Mouse (Mus musculus): ENCODE measurements at regions not wholly inside any gene's neighbourhood (a gene's known extent, or its start where the extent isn't known, plus 50 kb on each side); places are given as distances from the start of the nearest gene placed in this dataset.

- no peak overlapping the region for H3K9ac ChIP-seq (ENCODE audit: low read depth, poor library complexity, severe bottlenecking)
- H3K36me3 ChIP-seq (ENCODE audit: control insufficient read depth, insufficient read depth, low read length, poor library complexity, severe bottlenecking), result no peaks in the 10 kb centered on the region
- H3K27me3 ChIP-seq (ENCODE audit: control insufficient read depth, insufficient read depth, low read length, poor library complexity, severe bottlenecking), result no peaks in the 10 kb centered on the region
- H3K4me3 ChIP-seq (ENCODE audit: low read depth, low read length), result no peak overlapping the region
- H3K9me3 ChIP-seq (replicated peaks; ENCODE audit: control insufficient read depth, insufficient read depth, low read length, poor library complexity, severe bottlenecking), result no peaks in the 10 kb centered on the region
- no peaks in the 10 kb centered on the region for H3K4me1 ChIP-seq (ENCODE audit: control insufficient read depth, insufficient read depth, low read length)
- no peak for TF ChIP-seq CTCF (IDR thresholded peaks at IDR 0.05; ENCODE audit: low read depth, low read length)
- TF ChIP-seq POLR2A (IDR thresholded peaks at IDR 0.05; ENCODE audit: insufficient read depth, low read length), result no peak
- TF ChIP-seq EP300 (IDR thresholded peaks at IDR 0.05; ENCODE audit: insufficient read depth, low read depth, low read length), result no peak
- H3K27ac ChIP-seq (ENCODE audit: insufficient read depth, low read length), result no peak overlapping the region
Observed at GRCm38 (mm10) chr17:85927261-85927660, 217.7 kb downstream of the Srbd1 start.

DNA sequence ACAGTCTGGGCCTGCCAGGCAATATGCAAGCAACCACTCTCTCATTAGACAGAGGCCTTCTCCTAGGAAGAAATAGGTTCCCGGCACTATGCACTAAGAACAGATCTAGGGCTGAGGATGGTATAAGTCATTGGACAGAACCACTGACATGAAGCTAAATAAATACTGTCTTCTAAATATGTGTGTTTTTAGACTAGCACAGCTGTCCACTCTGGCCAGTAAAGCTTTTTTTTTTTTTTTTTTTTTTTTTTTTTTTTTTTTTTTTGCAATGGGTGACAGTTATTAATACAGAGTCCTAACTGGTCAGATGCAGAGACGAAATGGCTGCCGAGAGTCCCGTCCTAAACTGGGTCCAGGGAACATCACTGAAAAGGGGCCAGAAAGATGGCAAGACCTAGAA, 218.9 kb downstream of the Srbd1 start:
- Histone ChIP-seq H3K9ac (ENCODE audit: low read depth, poor library complexity, severe bottlenecking) (no peak overlapping the region), H3K4me3 (ENCODE audit: low read depth, low read length) (no peak overlapping the region), H3K4me1 (ENCODE audit: control insufficient read depth, insufficient read depth, low read length) (no peaks in the 10 kb centered on the region), H3K27ac (ENCODE audit: insufficient read depth, low read length) (no peak overlapping the region), H3K27me3 (ENCODE audit: control insufficient read depth, insufficient read depth, low read length, poor library complexity, severe bottlenecking) (no peaks in the 10 kb centered on the region), H3K36me3 (ENCODE audit: control insufficient read depth, insufficient read depth, low read length, poor library complexity, severe bottlenecking) (no peaks in the 10 kb centered on the region), H3K9me3 (replicated peaks; ENCODE audit: control insufficient read depth, insufficient read depth, low read length, poor library complexity, severe bottlenecking) (no peaks in the 10 kb centered on the region)
- TF ChIP-seq CTCF (IDR thresholded peaks at IDR 0.05; ENCODE audit: low read depth, low read length) (no peak), EP300 (IDR thresholded peaks at IDR 0.05; ENCODE audit: insufficient read depth, low read depth, low read length) (no peak), POLR2A (IDR thresholded peaks at IDR 0.05; ENCODE audit: insufficient read depth, low read length) (no peak)

DNA sequence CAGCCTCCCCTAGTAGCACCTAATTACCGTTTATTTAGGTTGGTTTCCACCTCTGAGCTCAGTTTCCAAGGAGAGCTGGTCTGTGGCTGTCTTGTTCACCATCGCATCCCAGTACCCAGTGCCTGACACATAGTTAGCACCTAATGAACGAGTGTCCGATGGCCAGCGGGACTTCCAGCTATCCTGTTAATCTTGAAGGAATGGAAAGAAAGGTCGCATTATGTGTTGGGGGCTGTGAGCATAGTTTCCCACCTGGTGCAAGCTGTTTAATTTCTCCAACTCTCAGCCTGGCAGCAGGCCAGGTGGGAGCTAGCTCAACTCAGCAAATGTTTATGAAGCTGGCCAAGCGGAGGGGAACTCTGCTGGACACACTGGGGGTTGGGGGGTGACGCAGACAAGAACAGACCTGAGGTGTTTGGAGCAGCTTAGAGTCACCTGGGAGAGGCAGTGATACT, 223.7 kb downstream of the Srbd1 start:
- Histone ChIP-seq H3K36me3 (ENCODE audit: control insufficient read depth, insufficient read depth, low read length, poor library complexity, severe bottlenecking) (no peaks in the 10 kb centered on the region), H3K27ac (ENCODE audit: insufficient read depth, low read length) (no peak overlapping the region), H3K9ac (ENCODE audit: low read depth, poor library complexity, severe bottlenecking) (no peak overlapping the region), H3K4me1 (ENCODE audit: control insufficient read depth, insufficient read depth, low read length) (no peaks in the 10 kb centered on the region), H3K27me3 (ENCODE audit: control insufficient read depth, insufficient read depth, low read length, poor library complexity, severe bottlenecking) (no peaks in the 10 kb centered on the region), H3K9me3 (replicated peaks; ENCODE audit: control insufficient read depth, insufficient read depth, low read length, poor library complexity, severe bottlenecking) (no peaks in the 10 kb centered on the region), H3K4me3 (ENCODE audit: low read depth, low read length) (no peak overlapping the region)
- TF ChIP-seq EP300 (IDR thresholded peaks at IDR 0.05; ENCODE audit: insufficient read depth, low read depth, low read length) (no peak), CTCF (IDR thresholded peaks at IDR 0.05; ENCODE audit: low read depth, low read length) (no peak), POLR2A (IDR thresholded peaks at IDR 0.05; ENCODE audit: insufficient read depth, low read length) (no peak)

DNA sequence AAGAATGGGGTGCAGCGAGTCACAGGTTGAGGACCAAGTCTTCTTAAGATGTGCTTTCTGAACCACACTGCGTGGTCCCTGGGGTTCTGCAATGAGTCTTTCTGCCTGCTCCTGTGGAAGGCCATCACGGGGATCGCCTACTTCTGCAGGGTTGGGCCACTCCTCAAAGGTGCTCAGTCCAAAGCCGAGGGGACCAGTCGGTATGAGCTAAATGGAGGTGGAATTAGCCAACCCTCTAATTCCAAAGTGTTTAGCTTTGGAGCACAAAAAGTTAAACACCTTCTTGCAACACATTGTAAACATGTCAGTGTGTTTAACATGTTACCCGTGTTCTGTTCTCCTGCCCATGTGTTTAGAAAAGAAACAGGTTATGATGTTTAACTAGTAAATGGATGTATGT, 225.1 kb downstream of the Srbd1 start:
- no peak overlapping the region for H3K9ac ChIP-seq (ENCODE audit: low read depth, poor library complexity, severe bottlenecking)
- no peak overlapping the region for H3K4me3 ChIP-seq (ENCODE audit: low read depth, low read length)
- H3K9me3 ChIP-seq (replicated peaks; ENCODE audit: control insufficient read depth, insufficient read depth, low read length, poor library complexity, severe bottlenecking), result no peaks in the 10 kb centered on the region
- H3K27me3 ChIP-seq (ENCODE audit: control insufficient read depth, insufficient read depth, low read length, poor library complexity, severe bottlenecking), result no peaks in the 10 kb centered on the region
- no peaks in the 10 kb centered on the region for H3K36me3 ChIP-seq (ENCODE audit: control insufficient read depth, insufficient read depth, low read length, poor library complexity, severe bottlenecking)
- H3K4me1 ChIP-seq (ENCODE audit: control insufficient read depth, insufficient read depth, low read length), result no peaks in the 10 kb centered on the region
- H3K27ac ChIP-seq (ENCODE audit: insufficient read depth, low read length), result no peak overlapping the region
- TF ChIP-seq POLR2A (IDR thresholded peaks at IDR 0.05; ENCODE audit: insufficient read depth, low read length) (no peak), CTCF (IDR thresholded peaks at IDR 0.05; ENCODE audit: low read depth, low read length) (no peak), EP300 (IDR thresholded peaks at IDR 0.05; ENCODE audit: insufficient read depth, low read depth, low read length) (no peak)

GRCm38 (mm10) chr17:85915870-85916269, 227.8 kb upstream of the Six2 start:
- Histone ChIP-seq H3K9me3 (replicated peaks; ENCODE audit: control insufficient read depth, insufficient read depth, low read length, poor library complexity, severe bottlenecking) (no peaks in the 10 kb centered on the region), H3K9ac (ENCODE audit: low read depth, poor library complexity, severe bottlenecking) (no peak overlapping the region), H3K4me3 (ENCODE audit: low read depth, low read length) (no peak overlapping the region), H3K36me3 (ENCODE audit: control insufficient read depth, insufficient read depth, low read length, poor library complexity, severe bottlenecking) (no peaks in the 10 kb centered on the region), H3K27me3 (ENCODE audit: control insufficient read depth, insufficient read depth, low read length, poor library complexity, severe bottlenecking) (no peaks in the 10 kb centered on the region), H3K4me1 (ENCODE audit: control insufficient read depth, insufficient read depth, low read length) (no peaks in the 10 kb centered on the region), H3K27ac (ENCODE audit: insufficient read depth, low read length) (no peak overlapping the region)
- TF ChIP-seq CTCF (IDR thresholded peaks at IDR 0.05; ENCODE audit: low read depth, low read length), result no peak
- TF ChIP-seq EP300 (IDR thresholded peaks at IDR 0.05; ENCODE audit: insufficient read depth, low read depth, low read length), result no peak
- TF ChIP-seq POLR2A (IDR thresholded peaks at IDR 0.05; ENCODE audit: insufficient read depth, low read length), result no peak

DNA sequence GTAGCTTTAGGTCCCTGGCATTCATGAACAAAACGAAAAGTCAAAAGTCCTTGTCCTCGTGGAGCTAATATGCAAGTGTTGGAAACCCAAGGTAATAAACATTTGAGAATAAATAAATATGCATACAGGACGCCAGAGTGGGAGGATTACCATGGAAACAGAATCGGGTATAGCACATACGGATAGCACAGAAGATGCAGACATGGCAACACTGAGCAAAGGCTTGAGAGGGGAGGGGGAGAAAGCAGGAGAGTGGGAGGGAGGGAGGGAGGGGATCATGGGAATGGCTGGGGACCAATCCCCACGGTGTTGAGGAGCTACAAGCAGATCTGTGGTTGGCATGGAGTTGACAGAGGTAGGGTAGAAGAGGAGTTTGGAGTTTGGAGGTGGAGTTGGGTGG, 226.0 kb upstream of the Six2 start:
- no peak overlapping the region for H3K9ac ChIP-seq (ENCODE audit: low read depth, poor library complexity, severe bottlenecking)
- H3K4me1 ChIP-seq (ENCODE audit: control insufficient read depth, insufficient read depth, low read length), result no peaks in the 10 kb centered on the region
- H3K27me3 ChIP-seq (ENCODE audit: control insufficient read depth, insufficient read depth, low read length, poor library complexity, severe bottlenecking), result no peaks in the 10 kb centered on the region

More for the DNA sequence above, 226.0 kb upstream of the Six2 start:
- Histone ChIP-seq H3K9me3 (replicated peaks; ENCODE audit: control insufficient read depth, insufficient read depth, low read length, poor library complexity, severe bottlenecking) (no peaks in the 10 kb centered on the region), H3K4me3 (ENCODE audit: low read depth, low read length) (no peak overlapping the region), H3K36me3 (ENCODE audit: control insufficient read depth, insufficient read depth, low read length, poor library complexity, severe bottlenecking) (no peaks in the 10 kb centered on the region), H3K27ac (ENCODE audit: insufficient read depth, low read length) (no peak overlapping the region)
- TF ChIP-seq CTCF (IDR thresholded peaks at IDR 0.05; ENCODE audit: low read depth, low read length), result no peak
- no peak for TF ChIP-seq POLR2A (IDR thresholded peaks at IDR 0.05; ENCODE audit: insufficient read depth, low read length)
- TF ChIP-seq EP300 (IDR thresholded peaks at IDR 0.05; ENCODE audit: insufficient read depth, low read depth, low read length), result no peak
